8 mouse cellular contexts compared by ENCODE assay signal in genomic region chr12:70968141-70968790, GRCm38 (mm10). TPM values are rescaled to one million over a fixed set of nuclear protein-coding genes. Genes with fewer than 3 reads are reported as not detected.
DNase-seq lines count a peak whose midpoint lies in the region; ATAC-seq lines count a peak whose summit lies in the region.

No protein-coding gene starts in this region.

- peak overlapping the region; percentile 39 for H3K4me2 ChIP-seq in hindbrain, embryonic 11.5 days (replicated peaks; ENCODE audit: low read depth, low read length)

- DNase-seq in MN1 (ENCODE audit: low spot score) = peak; percentile 90
- DNase-seq in cerebellum, adult 9-10 months = peak; percentile 88
- DNase-seq in frontal cortex, adult 2 months (ENCODE audit: extremely low spot score in 1 of 2, low spot score in 1 of 2) = peak; percentile 60 to 82
- DNase-seq in hindbrain, embryonic 11.5 days (ENCODE audit: low spot score) = peak; percentile 85
- peak; percentile 81 to 82 for DNase-seq in layer of hippocampus, postnatal 14 days (ENCODE audit: low spot score in 2 of 2)
- DNase-seq in lung, postnatal 10 days = peak; percentile 92
- peak; percentile 83 for DNase-seq in ovary, postnatal 36 days (ENCODE audit: low spot score)
- peak; percentile 89 for DNase-seq in thymus, postnatal 25 days

- H3K4me3 ChIP-seq in hindbrain, embryonic 11.5 days (ENCODE audit: low read depth, low read length) = peak overlapping the region; percentile 62

- H3K9me3 ChIP-seq in hindbrain, embryonic 11.5 days (ENCODE audit: control insufficient read depth, low read length) = no peaks in the 10 kb centered on the region

- H3K9ac ChIP-seq in hindbrain, embryonic 11.5 days (ENCODE audit: low read depth, low read length) = peak overlapping the region; percentile 76

- H3K4me1 ChIP-seq in hindbrain, embryonic 11.5 days (replicated peaks; ENCODE audit: control insufficient read depth, insufficient read depth, low read length) = no peaks in the 10 kb centered on the region

- H3K27me3 ChIP-seq in hindbrain, embryonic 11.5 days (ENCODE audit: control insufficient read depth, insufficient read depth, low read length) = no peaks in the 10 kb centered on the region

- no peaks in the 10 kb centered on the region for H3K36me3 ChIP-seq in hindbrain, embryonic 11.5 days (ENCODE audit: control insufficient read depth, insufficient read depth, low read length)

- peak overlapping the region; percentile 78 for H3K27ac ChIP-seq in hindbrain, embryonic 11.5 days (ENCODE audit: low read depth, low read length)

- peak; percentile 88 for ATAC-seq in hindbrain, embryonic 11.5 days (ENCODE audit: low FRiP score)

- under 1% methylated on average over 35 of the region's 35 CpGs for WGBS in hindbrain, embryonic 11.5 days

RNA-seq across cellular contexts. Expression of gene Psma3, which starts 6.2 kb away (rescaled TPM):
- 178 and 196 TPM in 2 replicates for polyA plus RNA-seq in frontal cortex, adult 2 months (2012; rRNA removed)
- polyA plus RNA-seq in hindbrain, embryonic 11.5 days (2014; fragmentation: Nextera tagmentation; extraction: Ambion mirVana) = 683 and 711 TPM in 2 replicates
- total RNA-seq in layer of hippocampus, postnatal 14 days (2021) = 100 to 1,000 TPM; 232 TPM

RNA-seq across cellular contexts. Expression of gene Actr10, which starts 30.6 kb away (rescaled TPM):
- 70.7 and 78.0 TPM in 2 replicates for polyA plus RNA-seq in frontal cortex, adult 2 months (2012; rRNA removed)
- 285 and 287 TPM in 2 replicates for polyA plus RNA-seq in hindbrain, embryonic 11.5 days (2014; fragmentation: Nextera tagmentation; extraction: Ambion mirVana)
- total RNA-seq in layer of hippocampus, postnatal 14 days (2021) = 100 to 1,000 TPM; 168 to 172 TPM

RNA-seq across cellular contexts. Expression of gene Arid4a, which starts 47.5 kb away (rescaled TPM):
- polyA plus RNA-seq in frontal cortex, adult 2 months (2012; rRNA removed) = 22.2 and 23.2 TPM in 2 replicates
- polyA plus RNA-seq in hindbrain, embryonic 11.5 days (2014; fragmentation: Nextera tagmentation; extraction: Ambion mirVana) = 32.8 and 38.4 TPM in 2 replicates
- 10 to 100 TPM; 32.6 to 35.8 TPM for total RNA-seq in layer of hippocampus, postnatal 14 days (2021)

Comparison
In these comparisons a context has a peak if more than half of its experiments do, and no peak if none do; other contexts are left out.
1. Peak in every context shown above with its lines: DNase-seq, ATAC-seq, H3K4me3 ChIP-seq and H3K27ac ChIP-seq.